Mouse (Mus musculus): ENCODE data around the gene Ap4s1. TPM values are rescaled to one million over a fixed set of nuclear protein-coding genes. Genes with fewer than 3 reads are reported as not detected.
A peak's percentile ranks its signal among the peaks of the same experiment; 100 is the strongest.
"Not testable (repeated sequence)": the region's sequence is repeated elsewhere in the genome, so short reads cannot be mapped to it uniquely, and the experiment has no call there.

Gene Ap4s1
- total and polyA plus RNA-seq, 2 experiments from 2014 or later, result 41.6 to 60.2 TPM

- DNase-seq (peak; percentile 97), ATAC-seq (peak; percentile 96)
- H3K36me3 ChIP-seq (ENCODE audit: insufficient read depth), result no peaks in the 10 kb centered on the region
- H3K4me1 ChIP-seq (ENCODE audit: insufficient read depth), result 0 out of 2 replicates have a peak, but pooled peaks cover 6% of the 10 kb centered on the region
- 2% methylated on average over 51 of the region's 56 CpGs for WGBS
- peak within 1 kb of the TSS; percentile 100 for H3K27ac ChIP-seq (ENCODE audit: low read depth, low read length)
- no peaks in the 10 kb centered on the region for H3K27me3 ChIP-seq (ENCODE audit: insufficient read depth, low read length)
- peak within 1 kb of the TSS; percentile 99 for H3K9ac ChIP-seq
- no peak for TF ChIP-seq CTCF (IDR thresholded peaks at IDR 0.05; ENCODE audit: low read depth)
- H3K4me2 ChIP-seq (ENCODE audit: low read depth), result peak within 1 kb of the TSS; percentile 76
- H3K9me3 ChIP-seq (ENCODE audit: low read length), result no peaks in the 10 kb centered on the region
- H3K4me3 ChIP-seq (ENCODE audit: low read depth, low read length), result peak within 1 kb of the TSS; percentile 100
These were observed 1.2 kb downstream of the Ap4s1 start, which contains the start of gene Strn3 for GRCm38 (mm10) chr12:51691845-51692632. Gene Strn3, minus strand, starts transcription at chr12:51691897.

GRCm38 (mm10) chr12:51692870-51693269, 2.0 kb downstream of the Ap4s1 start:
- H3K36me3 ChIP-seq (ENCODE audit: insufficient read depth); H3K4me1 ChIP-seq (ENCODE audit: insufficient read depth); ATAC-seq; H3K27me3 ChIP-seq (ENCODE audit: insufficient read depth, low read length); H3K4me3 ChIP-seq (ENCODE audit: low read depth, low read length); DNase-seq; H3K9me3 ChIP-seq (ENCODE audit: low read length); H3K4me2 ChIP-seq (ENCODE audit: low read depth); H3K27ac ChIP-seq (ENCODE audit: low read depth, low read length): not testable (repeated sequence)
- 0 out of 2 replicates have a peak overlapping the region, but pooled peaks have one; percentile 99 for H3K9ac ChIP-seq
- 83% methylated on average over 10 of the region's 10 CpGs for WGBS

GRCm38 (mm10) chr12:51693419-51693818, 2.6 kb downstream of the Ap4s1 start:
- Histone ChIP-seq H3K27ac (ENCODE audit: low read depth, low read length) (no peak overlapping the region), H3K4me2 (ENCODE audit: low read depth) (no peak overlapping the region), H3K27me3 (ENCODE audit: insufficient read depth, low read length) (no peaks in the 10 kb centered on the region), H3K9me3 (ENCODE audit: low read length) (no peaks in the 10 kb centered on the region), H3K9ac (no peak overlapping the region), H3K4me1 (ENCODE audit: insufficient read depth) (0 out of 2 replicates have a peak, but pooled peaks cover 6% of the 10 kb centered on the region), H3K4me3 (ENCODE audit: low read depth, low read length) (no peak overlapping the region), H3K36me3 (ENCODE audit: insufficient read depth) (no peaks in the 10 kb centered on the region)
- no peak for DNase-seq
- no peak for TF ChIP-seq CTCF (IDR thresholded peaks at IDR 0.05; ENCODE audit: low read depth)
- ATAC-seq, result no peak
- WGBS, result 79% methylated on average over 3 of the region's 3 CpGs

DNA sequence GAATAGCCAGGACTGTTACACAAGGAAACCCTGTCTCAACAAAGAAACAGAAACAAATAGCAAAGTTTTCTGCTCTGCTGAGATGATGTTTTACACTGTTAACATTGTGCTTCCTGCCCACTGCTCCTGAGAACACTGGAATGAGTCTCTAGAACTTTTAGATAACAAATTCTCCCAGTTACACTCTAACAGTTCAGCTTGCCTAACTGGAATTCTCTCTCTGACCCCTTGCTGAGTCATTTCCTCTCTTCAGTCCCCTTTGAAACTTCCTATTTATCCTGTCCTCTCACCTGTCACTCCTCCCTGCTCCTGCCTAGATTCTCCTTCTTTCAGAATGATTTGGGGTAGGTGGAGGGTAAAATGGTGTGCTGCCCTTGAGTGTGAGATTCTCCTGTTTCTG, 3.3 kb downstream of the Ap4s1 start:
- Histone ChIP-seq H3K4me1 (ENCODE audit: insufficient read depth) (0 out of 2 replicates have a peak, but pooled peaks cover 6% of the 10 kb centered on the region), H3K36me3 (ENCODE audit: insufficient read depth) (no peaks in the 10 kb centered on the region), H3K9ac (no peak overlapping the region), H3K4me3 (ENCODE audit: low read depth, low read length) (no peak overlapping the region), H3K27ac (ENCODE audit: low read depth, low read length) (no peak overlapping the region), H3K9me3 (ENCODE audit: low read length) (no peaks in the 10 kb centered on the region), H3K4me2 (ENCODE audit: low read depth) (no peak overlapping the region), H3K27me3 (ENCODE audit: insufficient read depth, low read length) (no peaks in the 10 kb centered on the region)
- no peak for TF ChIP-seq CTCF (IDR thresholded peaks at IDR 0.05; ENCODE audit: low read depth)
- DNase-seq (no peak), ATAC-seq (no peak)

DNA sequence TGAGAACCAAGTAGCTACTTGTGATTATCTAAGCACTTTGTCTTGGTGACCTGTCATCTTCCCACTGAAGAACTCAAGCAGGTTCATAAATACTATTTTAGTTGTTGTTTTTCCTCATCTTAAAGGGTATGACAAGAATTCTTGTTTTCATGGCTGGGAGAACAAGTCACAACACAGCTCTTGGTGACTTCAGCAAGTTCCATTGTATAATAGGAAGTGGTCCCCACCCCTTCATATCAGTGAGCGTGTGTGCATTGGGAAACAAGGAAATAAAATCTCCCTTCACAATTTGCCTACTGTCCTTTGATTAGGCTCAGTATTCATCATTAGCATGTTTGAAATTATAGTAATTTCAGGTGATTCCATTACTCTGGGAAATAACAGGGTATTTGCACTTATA, 4.1 kb downstream of the Ap4s1 start:
- H3K4me2 ChIP-seq (ENCODE audit: low read depth), result no peak overlapping the region
- no peaks in the 10 kb centered on the region for H3K36me3 ChIP-seq (ENCODE audit: insufficient read depth)
- DNase-seq, result no peak
- H3K4me3 ChIP-seq (ENCODE audit: low read depth, low read length), result no peak overlapping the region
- H3K27me3 ChIP-seq (ENCODE audit: insufficient read depth, low read length), result no peaks in the 10 kb centered on the region
- H3K4me1 ChIP-seq (ENCODE audit: insufficient read depth), result 0 out of 2 replicates have a peak, but pooled peaks cover under 1% of the 10 kb centered on the region
- no peak overlapping the region for H3K9ac ChIP-seq
- no peak for ATAC-seq
- no peak for TF ChIP-seq CTCF (IDR thresholded peaks at IDR 0.05; ENCODE audit: low read depth)
- H3K27ac ChIP-seq (ENCODE audit: low read depth, low read length), result no peak overlapping the region
- H3K9me3 ChIP-seq (ENCODE audit: low read length), result no peaks in the 10 kb centered on the region
- 93% methylated on average over 1 of the region's 1 CpGs for WGBS

- TF ChIP-seq CTCF (IDR thresholded peaks at IDR 0.05; ENCODE audit: low read depth), result no peak
- Histone ChIP-seq H3K36me3 (ENCODE audit: insufficient read depth) (no peaks in the 10 kb centered on the region), H3K27me3 (ENCODE audit: insufficient read depth, low read length) (no peaks in the 10 kb centered on the region), H3K4me1 (ENCODE audit: insufficient read depth) (no peaks in the 10 kb centered on the region), H3K9ac (no peak overlapping the region), H3K4me3 (ENCODE audit: low read depth, low read length) (no peak overlapping the region), H3K4me2 (ENCODE audit: low read depth) (no peak overlapping the region), H3K27ac (ENCODE audit: low read depth, low read length) (no peak overlapping the region), H3K9me3 (ENCODE audit: low read length) (no peaks in the 10 kb centered on the region)
- 58% methylated on average over 2 of the region's 2 CpGs for WGBS
- ATAC-seq (no peak), DNase-seq (no peak)
These were observed 5.3 kb downstream of the Ap4s1 start for GRCm38 (mm10) chr12:51696157-51696556.

DNA sequence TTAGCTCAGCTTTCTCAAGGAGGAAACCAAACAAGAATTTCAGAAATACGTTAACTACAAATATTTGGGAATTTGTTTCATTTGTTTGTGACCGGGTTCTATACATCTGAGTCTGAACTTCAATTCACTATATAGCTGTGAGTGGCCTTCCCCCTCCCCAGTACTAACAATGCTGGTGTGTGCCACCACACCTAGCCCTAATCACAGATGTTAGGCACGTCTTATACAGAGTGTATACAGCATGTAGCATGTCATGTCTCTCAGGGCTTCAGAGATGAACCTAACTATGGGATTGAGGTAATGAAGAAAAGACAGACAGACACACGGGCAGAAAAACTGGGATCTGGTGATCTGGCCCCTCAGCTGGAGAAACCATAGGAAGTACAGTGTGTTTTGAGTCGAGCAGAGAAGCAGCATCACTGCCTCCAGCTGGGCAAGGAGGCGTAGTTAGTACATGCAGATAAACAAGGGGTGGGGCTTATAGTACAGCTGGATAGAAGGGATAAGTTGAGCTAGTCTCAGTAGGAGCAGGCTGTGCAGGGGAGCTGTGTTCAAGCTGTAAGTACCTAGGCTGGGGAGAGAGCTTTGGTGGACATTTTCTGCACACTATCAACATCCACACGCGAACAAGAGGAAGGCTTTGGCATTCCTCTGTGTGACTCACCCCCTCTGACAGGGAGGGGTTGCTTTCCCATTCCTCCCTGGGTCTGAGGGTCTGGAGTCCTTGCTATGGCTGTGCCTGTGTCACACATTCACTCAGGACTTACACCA, 9.0 kb downstream of the Ap4s1 start:
- no peak for DNase-seq
- Histone ChIP-seq H3K27me3 (ENCODE audit: insufficient read depth, low read length) (no peaks in the 10 kb centered on the region), H3K4me1 (ENCODE audit: insufficient read depth) (no peaks in the 10 kb centered on the region), H3K9me3 (ENCODE audit: low read length) (no peaks in the 10 kb centered on the region), H3K36me3 (ENCODE audit: insufficient read depth) (no peaks in the 10 kb centered on the region), H3K4me2 (ENCODE audit: low read depth) (no peak overlapping the region), H3K4me3 (ENCODE audit: low read depth, low read length) (no peak overlapping the region), H3K27ac (ENCODE audit: low read depth, low read length) (no peak overlapping the region), H3K9ac (no peak overlapping the region)
- peak; percentile 48 for ATAC-seq
- TF ChIP-seq CTCF (IDR thresholded peaks at IDR 0.05; ENCODE audit: low read depth), result no peak
- WGBS, result 58% methylated on average over 8 of the region's 8 CpGs

Data from forebrain, postnatal 0 days (tissue).